Mouse (Mus musculus) c-Kit-positive CD71-positive TER-119-positive erythroid progenitor cells, embryonic 14.5 days (primary cell): ENCODE measurements around the gene Igbp1b.

ENCODE experiments used
- DNase-seq: peaks from one replicate; pipeline ENCODE4 v3.0.0-alpha.2; 2013; ENCODE audit warnings: low spot score

Igbp1b gene

DNA sequence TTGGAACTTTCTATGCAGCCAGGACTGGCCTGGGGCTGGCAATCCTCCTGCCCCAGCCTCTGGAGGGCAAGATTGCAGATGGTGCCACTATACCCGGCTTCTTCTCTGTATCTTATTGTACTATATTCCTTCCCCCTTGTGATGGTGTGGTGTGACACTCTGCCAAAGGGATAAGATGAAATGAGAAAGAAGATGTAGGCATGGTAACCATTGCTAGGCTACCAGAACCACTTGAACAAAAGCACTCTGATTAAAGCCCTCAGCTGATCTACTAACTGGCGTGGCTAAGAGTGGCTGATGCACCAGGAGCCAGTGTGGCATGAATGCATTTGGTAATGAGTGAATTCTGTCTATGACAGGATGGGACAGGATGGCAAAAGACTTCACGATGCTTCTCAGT is at the start of gene Igbp1b:
Igbp1b (minus strand) TSS at position 29 of the 400 bp plus-strand sequence.
- no peak for DNase-seq

DNA sequence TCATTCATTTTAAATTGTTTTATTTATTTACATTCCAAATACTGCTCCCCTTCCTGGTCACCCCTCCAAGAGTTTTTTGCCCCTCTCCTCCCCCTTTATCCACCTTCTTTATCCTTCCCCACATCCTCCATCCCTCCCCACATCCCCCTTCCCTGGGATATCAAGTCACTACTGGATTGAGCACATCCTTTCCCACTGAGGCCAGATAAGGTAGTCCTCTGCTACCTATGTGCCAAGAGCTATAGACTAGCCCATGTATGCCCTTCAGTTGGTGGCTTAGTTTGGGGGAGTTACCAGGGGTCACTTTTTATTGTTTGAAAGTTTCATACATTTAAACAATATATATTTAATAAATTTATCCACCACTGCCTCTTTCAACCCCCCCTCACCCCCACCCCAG is 24.6 kb upstream of the Igbp1b start:
- no peak for DNase-seq

DNA sequence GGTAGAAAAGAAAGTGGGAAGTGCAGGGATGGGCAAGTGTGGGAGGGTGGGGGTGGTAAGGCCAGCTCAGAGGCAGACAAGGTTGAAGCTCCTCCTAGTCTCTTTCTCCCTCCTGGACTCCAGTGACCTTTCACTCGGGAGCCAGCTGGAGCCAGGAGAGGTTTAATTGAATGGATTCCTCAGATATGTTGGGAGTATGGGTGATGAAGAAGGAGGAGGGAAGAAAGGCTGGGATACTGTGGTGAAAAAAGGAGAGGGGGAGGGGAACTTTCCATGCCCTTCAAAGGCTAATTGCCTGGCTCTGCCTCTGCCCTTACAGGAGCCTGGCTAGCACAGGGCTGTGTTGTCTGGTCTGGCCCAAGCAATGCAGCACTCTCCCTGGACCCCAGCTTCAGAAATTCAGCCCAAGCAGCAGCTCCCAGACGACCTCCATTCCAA is 14.4 kb upstream of the Igbp1b start:
- no peak for DNase-seq

DNA sequence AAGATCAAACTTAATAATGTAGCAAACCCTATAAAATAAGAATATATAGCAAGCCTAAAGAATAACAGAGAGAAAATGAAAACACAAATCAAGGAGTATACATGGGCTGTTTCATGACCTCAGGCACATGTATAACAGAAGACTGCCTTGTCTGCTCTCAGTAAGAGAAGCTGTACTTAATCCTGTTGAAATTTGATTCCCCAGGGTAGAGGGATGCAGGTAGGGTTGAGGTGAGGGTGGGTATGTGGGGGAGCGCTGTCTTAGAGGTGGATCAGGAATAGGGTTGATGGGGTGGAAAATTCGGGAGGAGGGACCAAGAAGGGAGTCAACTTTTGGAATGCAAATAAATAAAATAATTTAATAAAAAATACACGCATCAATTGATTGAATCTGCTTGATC is 7.1 kb upstream of the Igbp1b start:
- no peak for DNase-seq

DNA sequence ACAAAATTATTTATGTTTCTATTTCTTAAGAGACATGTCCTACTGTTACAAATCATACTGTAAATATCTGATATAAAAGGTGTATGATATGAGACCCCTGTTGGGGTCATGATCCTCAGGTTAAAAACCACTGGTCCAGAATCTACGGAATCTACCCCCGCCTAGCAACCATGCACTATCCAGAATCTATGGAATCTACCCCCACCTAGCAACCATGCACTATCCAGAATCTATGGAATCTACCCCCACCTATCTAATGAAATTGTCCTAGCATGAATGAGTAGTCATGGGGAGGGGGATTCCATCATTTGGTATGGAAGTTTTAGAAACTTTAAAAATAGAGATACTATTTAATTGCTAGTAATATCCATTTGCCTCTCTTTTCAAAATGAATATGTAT is 12.7 kb downstream of the Igbp1b start:
- DNase-seq, result no peak

DNA sequence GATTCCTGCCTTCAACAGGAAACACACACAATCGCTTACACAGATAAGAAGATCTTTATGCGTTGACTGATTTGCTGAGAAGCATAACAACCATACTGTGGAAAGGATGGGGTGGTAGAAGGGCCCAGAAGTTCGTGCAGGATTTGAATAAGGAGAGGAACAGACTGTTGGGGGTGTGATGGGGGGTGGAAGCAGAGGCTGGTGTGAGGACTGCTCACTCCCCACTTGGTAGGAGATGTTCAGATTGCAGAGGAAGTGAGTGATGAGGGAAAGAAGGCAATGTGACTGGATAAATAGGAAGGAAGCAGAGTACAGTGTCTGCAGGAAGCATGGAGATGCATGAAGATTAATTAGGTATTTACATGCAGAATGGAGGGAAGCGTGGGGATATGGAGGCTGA is 19.0 kb downstream of the Igbp1b start:
- DNase-seq, result no peak

DNA sequence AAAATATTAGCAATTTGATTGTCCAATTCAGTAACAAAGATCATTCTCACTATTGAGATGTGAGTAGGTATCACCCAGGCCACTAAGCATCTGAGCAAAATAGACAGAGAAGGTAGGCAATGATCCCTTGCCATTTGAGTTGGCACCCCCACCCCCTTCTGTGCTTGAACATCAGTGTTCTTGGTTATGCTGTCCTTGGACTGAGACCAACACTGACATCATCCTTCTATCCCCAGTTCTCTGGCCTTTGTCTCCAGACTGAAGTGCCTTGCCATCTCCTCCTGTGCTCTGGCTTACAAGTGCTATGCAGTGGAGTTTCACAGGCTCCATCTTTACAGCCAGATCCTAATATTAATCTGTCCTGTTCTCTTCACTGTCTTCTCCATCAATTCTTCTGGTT is 37.6 kb downstream of the Igbp1b start:
- no peak for DNase-seq

DNA sequence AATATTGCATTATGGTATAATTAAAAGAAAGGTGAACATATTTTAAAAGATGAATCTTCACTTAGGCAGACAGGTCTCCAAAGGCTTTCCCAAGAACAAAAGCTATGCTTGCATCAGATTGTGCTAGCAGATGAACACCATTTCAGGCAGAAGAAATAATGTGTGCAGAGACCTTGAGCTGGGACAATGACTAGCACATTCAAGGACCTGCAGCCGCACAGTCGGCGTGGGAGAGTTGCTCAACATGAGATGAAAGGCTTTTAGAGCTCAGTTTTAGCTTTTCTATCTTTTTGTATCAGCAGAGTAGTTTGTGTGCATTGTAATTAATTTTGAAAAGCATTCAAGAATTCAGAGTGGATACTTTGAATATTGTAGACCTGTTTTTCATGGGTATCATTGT is 39.9 kb downstream of the Igbp1b start:
- DNase-seq, result no peak
